Mouse (Mus musculus) C2C12 (cell line): ENCODE measurements around the gene Sntg2.

Source experiments
- CTCF ChIP-seq: IDR thresholded peaks from one replicate; pipeline ENCODE4 v1.5.1; 2011; ENCODE audit not compliant: control insufficient read depth, insufficient read depth, insufficient read length
- MAX ChIP-seq: IDR thresholded peaks from one replicate; pipeline ENCODE4 v1.6.1; 2011; ENCODE audit warnings: mild to moderate bottlenecking, control low read depth

DNA sequence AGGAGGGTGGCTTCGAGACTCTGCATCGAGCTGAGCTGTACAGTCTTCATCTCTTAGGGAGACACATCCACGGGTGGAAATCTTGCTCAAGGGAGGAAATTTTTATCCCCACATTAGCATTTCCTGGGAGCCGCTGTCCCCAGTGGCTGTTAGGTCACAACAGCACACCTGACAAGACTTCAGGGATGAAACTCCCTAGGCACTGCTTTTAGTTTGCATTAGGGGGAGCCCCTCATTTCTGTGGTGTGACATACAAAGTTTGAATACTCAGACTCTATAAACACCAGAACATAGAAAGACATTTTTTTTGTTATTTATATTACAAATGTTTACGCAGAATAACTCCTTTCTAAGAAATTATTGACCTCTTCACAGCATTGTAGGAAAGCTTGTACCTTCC lies 208.6 kb downstream of the Sntg2 start:
- TF ChIP-seq CTCF (no peak), MAX (no peak)
